Mouse (Mus musculus) MEL (cell line): ENCODE measurements around the gene Tmem88. TPM values are rescaled to one million over a fixed set of nuclear protein-coding genes. Genes with fewer than 3 reads are reported as not detected.
A peak's percentile ranks its signal among the peaks of the same experiment; 100 is the strongest.

Source experiments
- DNase-seq: peaks from one replicate; pipeline ENCODE4 v3.0.0; 2011; ENCODE audit warnings: low read depth, low spot score
- H3K27ac ChIP-seq: 2 replicates; pipeline ENCODE4 v1.5.1; 2012; ENCODE audit warnings: low read depth, mild to moderate bottlenecking, control low read depth, low read length, moderate library complexity; ENCODE audit not compliant: control insufficient read depth
- H3K27me3 ChIP-seq, 2 experiments: fragments of 150-350 bp in 1 of 2; sonication (generic) in 1 of 2; 2 replicates each; pipeline ENCODE4 v1.6.1; 2012; ENCODE audit warnings: low read length in 2 of 2, mild to moderate bottlenecking in 2 of 2, improper control_type of control experiment in 1 of 2, moderate library complexity in 1 of 2; ENCODE audit not compliant: insufficient read depth in 2 of 2, control insufficient read depth in 1 of 2
- H3K36me3 ChIP-seq, 2 experiments: 2 replicates each; pipeline ENCODE4 v1.6.1; 2012 to 2014; ENCODE audit warnings: low read length in 2 of 2, improper control_type of control experiment in 1 of 2, inconsistent platforms in 1 of 2, mild to moderate bottlenecking in 1 of 2; ENCODE audit not compliant: insufficient read depth in 2 of 2, control insufficient read depth in 1 of 2
- H3K4me1 ChIP-seq, 2 experiments: fragments of 150-350 bp in 1 of 2; sonication (generic) in 1 of 2; 2 replicates each; pipeline ENCODE4 v1.6.1; 2012; ENCODE audit warnings: low read length in 2 of 2, improper control_type of control experiment in 1 of 2, mild to moderate bottlenecking in 1 of 2; ENCODE audit not compliant: insufficient read depth in 2 of 2, control insufficient read depth in 1 of 2
- H3K4me3 ChIP-seq, 2 experiments: fragments of 150-350 bp in 1 of 2; sonication (generic) in 1 of 2; 2 replicates each; pipeline ENCODE4 v1.5.1; 2012; ENCODE audit warnings: low read depth in 2 of 2, low read length in 2 of 2, mild to moderate bottlenecking in 2 of 2, moderate library complexity in 2 of 2, control low read depth in 1 of 2, improper control_type of control experiment in 1 of 2; ENCODE audit not compliant: control insufficient read depth in 1 of 2, insufficient read depth in 1 of 2
- H3K79me2 ChIP-seq: 2 replicates; pipeline ENCODE4 v1.6.1; 2012; ENCODE audit warnings: mild to moderate bottlenecking, low read length, moderate library complexity; ENCODE audit not compliant: control insufficient read depth, poor library complexity, insufficient read depth
- H3K9ac ChIP-seq: 2 replicates; pipeline ENCODE4 v1.6.1; 2012; ENCODE audit warnings: low read depth, mild to moderate bottlenecking, control low read depth, low read length, moderate library complexity; ENCODE audit not compliant: control insufficient read depth, poor library complexity, severe bottlenecking
- H3K9me3 ChIP-seq: fragments of 150-350 bp; sonication (generic); replicated peaks from 2 replicates; pipeline ENCODE4 v1.6.1; 2012; ENCODE audit warnings: mild to moderate bottlenecking, low read length, improper control_type of control experiment, moderate library complexity; ENCODE audit not compliant: insufficient read depth
- BHLHE40 ChIP-seq: IDR thresholded peaks from 2 replicates; pipeline ENCODE4 v1.6.1; 2012; ENCODE audit warnings: low read depth, mild to moderate bottlenecking, inconsistent platforms, low read length, improper control_type of control experiment, borderline replicate concordance
- CHD1 ChIP-seq: IDR thresholded peaks from 2 replicates; pipeline ENCODE4 v1.6.1; 2012; ENCODE audit warnings: low read depth, mild to moderate bottlenecking, inconsistent platforms, low read length, improper control_type of control experiment
- E2F4 ChIP-seq: IDR thresholded peaks from 2 replicates; pipeline ENCODE4 v1.6.1; 2011; ENCODE audit warnings: low read depth, low read length, improper control_type of control experiment, borderline replicate concordance
- ETS1 ChIP-seq: IDR thresholded peaks from 2 replicates; pipeline ENCODE4 v1.6.1; 2012; ENCODE audit warnings: low read depth, mild to moderate bottlenecking, inconsistent platforms, low read length, improper control_type of control experiment, moderate library complexity
- GATA1 ChIP-seq: IDR thresholded peaks from 2 replicates; pipeline ENCODE4 v1.6.1; 2011; ENCODE audit warnings: low read depth, low read length, improper control_type of control experiment
- KAT2A ChIP-seq: conservative IDR thresholded peaks from 2 replicates; pipeline ENCODE4 v1.6.1; 2012; ENCODE audit warnings: low read depth, low read length, improper control_type of control experiment, inconsistent platforms
- MAFK ChIP-seq: IDR thresholded peaks from 2 replicates; pipeline ENCODE4 v1.6.1; 2011; ENCODE audit warnings: low read depth, mild to moderate bottlenecking, low read length, improper control_type of control experiment, borderline replicate concordance
- MEF2A ChIP-seq: IDR thresholded peaks from 2 replicates; pipeline ENCODE4 v1.6.1; 2014; ENCODE audit warnings: low read depth, mild to moderate bottlenecking, inconsistent platforms, low read length, improper control_type of control experiment; ENCODE audit not compliant: poor library complexity, insufficient replicate concordance, severe bottlenecking; ENCODE audit errors: extremely low read depth
- NRF1 ChIP-seq: IDR thresholded peaks from 2 replicates; pipeline ENCODE4 v1.6.1; 2014; ENCODE audit warnings: low read depth, mild to moderate bottlenecking, inconsistent platforms, low read length, improper control_type of control experiment, moderate library complexity; ENCODE audit not compliant: poor library complexity, insufficient read depth, severe bottlenecking
- POLR2A ChIP-seq, 2 experiments: IDR thresholded peaks; 2 replicates each; pipeline ENCODE4 v1.6.1; 2011 to 2012; ENCODE audit warnings: low read length in 2 of 2, mild to moderate bottlenecking in 2 of 2, control low read depth in 1 of 2, improper control_type of control experiment in 1 of 2, low read depth in 1 of 2, moderate library complexity in 1 of 2; ENCODE audit not compliant: control insufficient read depth in 1 of 2, insufficient read depth in 1 of 2, poor library complexity in 1 of 2
- SMC3 ChIP-seq: IDR thresholded peaks from 2 replicates; pipeline ENCODE4 v1.6.1; 2011; ENCODE audit warnings: low read depth, low read length, improper control_type of control experiment
- TAL1 ChIP-seq: IDR thresholded peaks from 2 replicates; pipeline ENCODE4 v1.6.1; 2012; ENCODE audit warnings: mild to moderate bottlenecking, inconsistent platforms, low read length, moderate library complexity, mixed read lengths
- TCF12 ChIP-seq: IDR thresholded peaks from 2 replicates; pipeline ENCODE4 v1.6.1; 2014; ENCODE audit warnings: low read depth, mild to moderate bottlenecking, inconsistent platforms, low read length, improper control_type of control experiment, moderate library complexity
- USF1 ChIP-seq: IDR thresholded peaks from 2 replicates; pipeline ENCODE4 v1.6.1; 2014; ENCODE audit warnings: low read depth, mild to moderate bottlenecking, inconsistent platforms, low read length, improper control_type of control experiment, moderate library complexity
- ZKSCAN1 ChIP-seq: IDR thresholded peaks from 2 replicates; pipeline ENCODE4 v1.6.1; 2012; ENCODE audit warnings: low read depth, mild to moderate bottlenecking, inconsistent platforms, low read length, improper control_type of control experiment, moderate library complexity
- polyA plus RNA-seq, 2 experiments: library from polyadenylated mRNA; stranded (reverse) in 1 of 2; unstranded in 1 of 2; fragments of >175 nt in 1 of 2; fragments of >200 nt in 1 of 2; gene quantifications; 2 replicates each; pipeline versions ENCODE4 v1.2.1 to v1.2.4; 2012; ENCODE audit warnings: low replicate concordance in 2 of 2, low read depth in 1 of 2; ENCODE audit not compliant: insufficient read length in 2 of 2, insufficient read depth in 1 of 2, missing spikeins in 1 of 2
- total RNA-seq: library from RNA; depleted of rRNA; stranded (reverse); fragments of 300-350 nt; gene quantifications from 2 replicates; pipeline ENCODE4 v1.2.3, GENCODE M21; 2012

The Tmem88 gene
- total and polyA plus RNA-seq, 3 experiments: 0.39 to 0.45 TPM; not detected in 1

DNA sequence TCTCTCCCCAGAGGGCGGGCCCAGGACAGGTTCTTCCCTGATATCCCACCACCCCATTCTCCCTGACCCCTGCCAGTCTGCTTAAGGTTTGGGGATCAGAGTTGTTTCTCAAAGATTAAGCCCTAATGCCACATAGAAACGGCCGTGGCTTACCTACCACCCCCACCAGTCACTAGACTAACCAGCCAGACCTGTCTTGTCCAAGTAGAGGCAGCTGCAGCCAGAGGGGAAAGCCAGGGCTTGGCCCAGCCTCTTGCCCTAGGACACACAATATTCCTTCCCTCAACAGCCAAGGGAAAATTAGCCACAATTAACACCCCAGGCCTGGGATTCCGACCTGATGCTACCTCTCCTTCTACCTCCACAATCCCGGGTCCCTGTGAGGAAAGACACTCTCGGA lies 32.3 kb downstream of the Tmem88 start:
- no peak for DNase-seq
- no peak overlapping the region; a peak in 1 of 4 replicates for H3K4me3 ChIP-seq
- H3K36me3 ChIP-seq: peaks cover 0 to 8% of the 10 kb centered on the region in 2 experiments; a peak in 2 of 4 replicates
- H3K9me3 ChIP-seq: no peaks in the 10 kb centered on the region
- H3K79me2 ChIP-seq: peaks cover 15% of the 10 kb centered on the region
- peaks cover 8 to 18% of the 10 kb centered on the region in 2 experiments for H3K4me1 ChIP-seq
- H3K27me3 ChIP-seq: no peaks in the 10 kb centered on the region
- no peak for TF ChIP-seq E2F4
- no peak for TF ChIP-seq TAL1
- no peak for TF ChIP-seq GATA1
- no peak for TF ChIP-seq POLR2A (IDR thresholded peaks at IDR 0.05; ENCODE audit: control insufficient read depth in 1 of 2, insufficient read depth in 1 of 2, low read depth in 1 of 2, low read length in 2 of 2, poor library complexity in 1 of 2)
- no peak for TF ChIP-seq MAFK
- no peak for TF ChIP-seq USF1
- no peak for TF ChIP-seq CHD1
- no peak for TF ChIP-seq BHLHE40
- no peak for TF ChIP-seq TCF12
- no peak for TF ChIP-seq MEF2A
- no peak for TF ChIP-seq ZKSCAN1
- TF ChIP-seq SMC3: no peak
- no peak for TF ChIP-seq NRF1
- TF ChIP-seq, all 39 proteins: peak for 0
- Histone ChIP-seq H3K27ac (no peak overlapping the region), H3K9ac (peak overlapping the region; percentile 34; the same call in 1 of the 2 replicates)

DNA sequence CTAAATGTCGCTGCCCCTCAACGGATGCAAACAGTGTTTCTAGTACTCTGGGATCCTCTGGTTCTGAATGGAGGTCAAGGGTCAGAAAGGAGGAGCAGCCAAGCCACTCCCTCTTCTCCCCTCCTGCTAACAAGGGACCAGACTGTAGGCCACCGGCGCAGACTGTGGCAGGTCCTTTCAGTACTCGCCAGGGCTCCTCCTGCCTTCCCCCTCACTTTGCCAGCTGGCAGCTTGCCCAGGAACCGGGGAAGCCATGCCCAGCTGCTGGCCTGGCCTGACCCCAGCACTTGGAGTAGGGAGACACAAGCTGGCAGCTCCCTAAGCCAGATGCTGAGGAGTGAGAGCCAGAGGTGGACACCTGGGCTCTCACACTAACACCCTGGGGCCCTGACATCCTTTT lies 33.1 kb downstream of the Tmem88 start:
- Histone ChIP-seq H3K4me3 (no peak overlapping the region), H3K36me3 (peaks cover 0 to 3% of the 10 kb centered on the region in 2 experiments; a peak in 2 of 4 replicates), H3K27me3 (no peaks in the 10 kb centered on the region), H3K27ac (no peak overlapping the region), H3K9ac (no peak overlapping the region), H3K4me1 (peaks cover 3 to 15% of the 10 kb centered on the region in 2 experiments; a peak in 3 of 4 replicates), H3K9me3 (no peaks in the 10 kb centered on the region), H3K79me2 (peaks cover 15% of the 10 kb centered on the region)
- DNase-seq: peak; percentile 53
- TF ChIP-seq ETS1: peak; percentile 44; the same call in 1 of the 2 replicates
- TF ChIP-seq KAT2A: no peak
